Comparison of ENCODE assay signal across 9 mouse cellular contexts in the genomic region with DNA sequence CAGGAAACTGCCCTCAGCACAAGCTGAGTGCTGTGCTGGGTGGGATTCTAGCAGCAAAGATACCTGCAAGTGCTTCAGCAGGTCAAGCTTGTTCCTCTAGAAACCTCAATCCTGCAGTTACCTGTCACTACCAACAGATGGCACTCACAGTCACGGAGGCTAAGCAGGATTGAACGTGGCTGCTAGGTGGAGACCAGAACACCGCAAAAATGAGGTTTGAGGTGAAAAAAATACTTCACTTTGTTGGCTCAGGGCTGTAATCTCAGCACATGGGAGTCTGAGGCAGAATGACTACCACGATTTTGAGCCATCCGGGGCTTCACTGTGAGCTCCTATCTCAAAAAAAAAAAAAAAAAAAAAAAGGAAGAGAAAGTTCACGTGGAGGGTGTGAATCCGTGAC. TPM values are rescaled to one million over a fixed set of nuclear protein-coding genes. Genes with fewer than 3 reads are reported as not detected.
DNase-seq lines count a peak whose midpoint lies in the region; ATAC-seq lines count a peak whose summit lies in the region.
"Had no signal": no experiment of that assay in that cellular context is flagged by ENCODE, and none has a peak within 500 bp of the region (broad histone marks: within the 10 kb centered on the region; RNA-seq: fewer than 3 reads in every experiment).

No protein-coding gene starts in this region.

- WGBS in embryonic facial prominence, embryonic 11.5 days = 40% methylated on average over 7 of the region's 7 CpGs

- H3K9ac ChIP-seq in embryonic facial prominence, embryonic 11.5 days (replicated peaks; ENCODE audit: low read length) = no peak overlapping the region

- H3K4me2 ChIP-seq in embryonic facial prominence, embryonic 11.5 days (ENCODE audit: low read depth, low read length) = no peak overlapping the region

- H3K36me3 ChIP-seq in embryonic facial prominence, embryonic 11.5 days (replicated peaks; ENCODE audit: control insufficient read depth, insufficient read depth, low read depth, low read length) = no peaks in the 10 kb centered on the region

- H3K9me3 ChIP-seq in embryonic facial prominence, embryonic 11.5 days (replicated peaks; ENCODE audit: control insufficient read depth, low read length) = no peaks in the 10 kb centered on the region

- H3K27ac ChIP-seq in embryonic facial prominence, embryonic 11.5 days (replicated peaks; ENCODE audit: low read depth, low read length) = no peak overlapping the region

- no peak overlapping the region for H3K4me3 ChIP-seq in embryonic facial prominence, embryonic 11.5 days (ENCODE audit: low read depth, low read length)

- intact Hi-C loops in left cerebral cortex, postnatal 4 days (cut with DNase I) = no loop called here

- H3K27me3 ChIP-seq in embryonic facial prominence, embryonic 11.5 days (ENCODE audit: control insufficient read depth, insufficient read depth, low read length) = no peaks in the 10 kb centered on the region

- H3K4me1 ChIP-seq in embryonic facial prominence, embryonic 11.5 days (ENCODE audit: control insufficient read depth, insufficient read depth, low read length) = no peaks in the 10 kb centered on the region

- peak; percentile 51 for DNase-seq in 3T3-L1 (ENCODE audit: low read depth, low spot score)
- DNase-seq in CD4-positive, CD25-positive, alpha-beta regulatory T cell, adult 2 months (ENCODE audit: low read depth, low spot score) = peak; percentile 78
- peak; percentile 7 to 11 for DNase-seq in adrenal gland, postnatal 4 days (ENCODE audit: low spot score in 2 of 2)
- peak; percentile 73 for DNase-seq in embryonic facial prominence, embryonic 11.5 days (ENCODE audit: low spot score)
- peak; percentile 83 for DNase-seq in induced T-regulatory cell, adult 2 months (ENCODE audit: low read depth)
- peak; percentile 42 for DNase-seq in left cerebral cortex, postnatal 4 days
- DNase-seq in ovary, postnatal 14 days (ENCODE audit: low spot score) = peak; percentile 42
- peak; percentile 41 for DNase-seq in urinary bladder, postnatal 25 days (ENCODE audit: low spot score)

- ATAC-seq in embryonic facial prominence, embryonic 11.5 days (replicated peaks; ENCODE audit: insufficient number of reproducible peaks, low FRiP score, low TSS enrichment, low read depth) = no peak

RNA-seq across cellular contexts. Expression of a gene that starts 50.4 kb away (rescaled TPM):
- 1 to 10 TPM in 1 of 2 experiments, under 1 TPM in 1; 0.23 to 4.1 TPM for total RNA-seq in adrenal gland, postnatal 4 days (2021)
- 0.13 TPM in 1 of 2 replicates, not detected in the other for polyA plus RNA-seq in embryonic facial prominence, embryonic 11.5 days (2014; fragmentation: Nextera tagmentation; extraction: Ambion mirVana)
- under 1 TPM; 0.28 to 0.30 TPM for total RNA-seq in left cerebral cortex, postnatal 4 days (2021)
- polyA plus RNA-seq: heart, embryonic 14.5 days had no signal

RNA-seq across cellular contexts. Expression of a gene that starts 52.4 kb away (rescaled TPM):
- under 1 TPM; 0.28 to 0.51 TPM for total RNA-seq in adrenal gland, postnatal 4 days (2021)
- polyA plus RNA-seq in embryonic facial prominence, embryonic 11.5 days (2014; fragmentation: Nextera tagmentation; extraction: Ambion mirVana) = not detected in 2 replicates
- not detected for total RNA-seq in left cerebral cortex, postnatal 4 days (2021)
- polyA plus RNA-seq: heart, embryonic 14.5 days had no signal

Comparison
In these comparisons a context has a peak if more than half of its experiments do, and no peak if none do; other contexts are left out.
1. DNase-seq: peak in every context shown above with its lines; median percentile 83 in induced T-regulatory cell, adult 2 months; 78 in CD4-positive, CD25-positive, alpha-beta regulatory T cell, adult 2 months; 73 in embryonic facial prominence, embryonic 11.5 days; 51 in 3T3-L1; 42 in left cerebral cortex, postnatal 4 days; 42 in ovary, postnatal 14 days; 41 in urinary bladder, postnatal 25 days; 9 in adrenal gland, postnatal 4 days.